Mouse (Mus musculus): ENCODE results near the gene Mllt11. TPM values are rescaled to one million over a fixed set of nuclear protein-coding genes. Genes with fewer than 3 reads are reported as not detected.

Mllt11 gene
- polyA plus RNA-seq (2012; rRNA removed), result 935 and 937 TPM in 2 replicates

DNA sequence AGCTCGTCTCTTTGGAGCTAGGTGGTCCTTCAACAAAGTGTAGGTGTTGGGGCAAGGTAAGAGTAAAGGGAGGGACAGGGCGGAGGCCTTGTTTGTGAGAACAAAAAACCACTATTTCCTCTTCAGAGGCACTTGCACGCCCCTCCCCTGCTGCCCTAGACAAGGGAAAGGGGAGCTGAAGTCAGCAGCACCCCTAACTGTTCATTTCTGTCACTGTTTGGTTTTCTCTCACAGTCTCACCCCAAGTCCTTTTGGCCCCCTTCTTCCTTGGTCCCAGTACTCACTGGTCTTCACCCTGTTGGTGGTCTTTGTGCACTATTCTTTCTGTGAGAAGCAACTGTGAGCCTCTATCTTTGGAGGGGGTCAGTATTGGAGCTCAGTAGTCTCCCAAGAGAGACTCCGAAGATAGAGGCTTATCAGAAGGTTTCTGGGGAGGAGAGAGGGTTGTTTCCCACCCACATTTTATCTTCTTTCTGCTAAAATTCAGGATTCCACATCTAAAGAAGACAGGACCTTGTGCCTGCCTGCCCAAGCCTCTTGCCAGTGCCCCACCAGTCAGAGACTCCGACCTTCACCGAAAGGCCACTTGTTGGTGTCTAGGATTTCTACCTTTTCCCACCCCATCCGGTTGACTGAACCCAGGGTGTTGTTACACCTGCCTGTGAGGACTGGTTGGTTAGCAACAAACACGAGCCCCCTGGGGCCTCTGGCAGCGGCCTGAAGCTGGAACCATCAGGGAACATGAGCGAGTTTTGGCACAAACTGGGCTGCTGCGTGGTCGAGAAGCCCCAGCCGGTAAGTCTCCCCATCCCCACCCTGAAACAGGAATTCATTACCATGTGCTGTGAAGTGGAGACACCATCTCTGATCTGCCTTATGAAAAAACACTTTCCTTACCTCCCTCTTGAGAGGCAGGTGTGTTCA lies at the start of gene Mllt11:
Gene Mllt11 (minus strand): TSS at position 874 of the 924 bp plus-strand sequence.

DNA sequence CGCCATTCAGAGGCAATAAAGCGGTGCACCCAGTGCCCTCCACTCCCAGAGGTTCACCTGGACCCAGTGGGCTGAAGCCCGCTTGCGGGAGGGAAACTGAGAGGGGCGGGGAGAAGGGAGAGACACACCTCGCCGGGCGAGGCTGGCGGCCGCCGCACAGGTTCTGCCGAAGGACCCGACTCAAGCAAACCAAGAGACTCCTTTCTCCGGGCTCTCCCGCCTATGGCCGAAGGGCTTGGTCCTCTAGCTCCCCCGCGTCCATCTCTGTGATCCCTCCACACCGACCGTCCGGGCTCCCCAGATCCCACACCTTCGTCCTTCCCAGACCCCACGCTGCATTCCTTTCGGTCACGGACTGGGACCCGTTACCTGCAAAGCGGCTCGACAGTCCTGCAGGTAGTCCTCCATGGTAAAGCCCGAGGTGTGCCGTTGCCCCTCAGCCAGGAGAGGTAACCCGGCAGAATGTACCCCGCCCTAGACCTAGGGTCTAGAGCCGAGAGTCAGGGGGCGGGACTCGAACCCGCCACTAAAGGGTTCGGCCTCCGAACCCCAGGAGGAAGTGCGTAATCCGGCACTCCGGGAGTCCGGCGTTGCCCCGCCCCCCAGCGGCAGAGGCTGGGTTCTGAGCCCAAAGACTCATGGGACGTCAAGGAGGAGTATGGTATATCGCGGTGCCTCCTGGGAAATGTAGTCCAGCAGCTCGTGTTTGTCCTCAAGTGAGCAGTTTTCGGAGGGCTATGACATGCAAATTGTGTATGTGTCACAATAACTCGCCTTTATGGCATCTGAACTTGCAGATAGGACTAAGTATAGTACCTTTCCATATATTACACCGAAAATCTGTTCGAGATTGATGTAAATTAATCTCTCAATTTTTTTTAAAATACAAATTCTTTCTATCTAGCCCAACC lies 49.5 kb upstream of the Mllt11 start, which contains the start of the genes Mindy1 and Prune1:
Gene Mindy1 (plus strand): TSS at position 130 of the 911 bp plus-strand sequence.
Gene Prune1 (minus strand): TSS at position 861 of the 911 bp plus-strand sequence.

DNA sequence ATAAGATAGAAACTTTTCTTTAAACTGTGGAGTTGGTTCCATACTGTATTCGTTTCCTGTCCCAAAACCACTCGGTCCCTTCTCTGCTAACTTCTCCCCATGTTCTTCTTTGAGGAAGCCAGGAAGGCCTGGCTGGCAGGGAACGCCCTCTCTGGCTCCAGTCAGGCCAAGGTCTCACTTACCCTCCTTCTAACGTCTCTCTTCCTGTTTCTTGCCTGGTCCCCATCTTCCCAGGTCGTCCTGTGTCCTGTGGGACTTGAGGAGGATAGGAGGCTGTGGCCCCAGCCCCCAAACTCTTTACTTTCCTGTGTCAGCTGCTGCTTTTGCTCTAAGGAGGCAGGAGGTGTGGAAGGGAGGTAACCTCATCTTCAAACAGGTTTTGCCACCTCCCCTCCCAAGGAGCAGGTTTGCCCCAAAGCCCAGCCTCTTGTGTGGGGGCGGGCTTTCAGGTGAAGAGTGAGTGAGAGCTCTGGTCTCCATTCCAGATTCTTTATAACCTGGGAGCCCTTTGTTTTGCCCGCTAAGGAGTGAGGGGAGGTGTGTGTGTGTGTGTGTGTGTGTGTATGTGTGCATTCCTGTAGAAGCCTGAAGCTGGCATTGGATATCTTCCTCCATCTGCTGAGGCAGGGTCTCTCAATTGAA lies 18.9 kb upstream of the Mllt11 start, which contains the start of gene Bnipl:
Gene Bnipl (minus strand): TSS at position 411 of the 642 bp plus-strand sequence.

DNA sequence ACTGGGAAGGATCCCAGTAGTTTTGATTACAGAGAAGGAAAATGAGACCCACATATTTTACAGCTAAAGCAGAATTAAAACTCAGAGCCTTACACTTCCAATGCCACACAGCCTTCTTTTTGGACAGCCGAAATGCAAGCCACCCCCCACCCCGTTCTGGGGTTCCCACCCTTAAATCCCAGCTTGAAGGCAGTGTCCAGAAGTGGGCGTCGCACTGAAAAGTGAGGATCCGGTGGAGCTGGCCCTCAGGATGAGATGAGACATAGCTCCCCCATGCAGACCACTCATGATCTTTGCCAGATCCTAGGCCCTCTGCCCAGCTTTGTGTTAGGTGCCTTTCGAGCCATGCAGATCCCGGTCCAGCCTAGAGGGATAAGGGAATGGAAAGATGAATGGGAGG lies 9.5 kb upstream of the Mllt11 start, which contains the start of gene Gm128:
Gene Gm128 (minus strand): TSS at position 101 of the 400 bp plus-strand sequence.

DNA sequence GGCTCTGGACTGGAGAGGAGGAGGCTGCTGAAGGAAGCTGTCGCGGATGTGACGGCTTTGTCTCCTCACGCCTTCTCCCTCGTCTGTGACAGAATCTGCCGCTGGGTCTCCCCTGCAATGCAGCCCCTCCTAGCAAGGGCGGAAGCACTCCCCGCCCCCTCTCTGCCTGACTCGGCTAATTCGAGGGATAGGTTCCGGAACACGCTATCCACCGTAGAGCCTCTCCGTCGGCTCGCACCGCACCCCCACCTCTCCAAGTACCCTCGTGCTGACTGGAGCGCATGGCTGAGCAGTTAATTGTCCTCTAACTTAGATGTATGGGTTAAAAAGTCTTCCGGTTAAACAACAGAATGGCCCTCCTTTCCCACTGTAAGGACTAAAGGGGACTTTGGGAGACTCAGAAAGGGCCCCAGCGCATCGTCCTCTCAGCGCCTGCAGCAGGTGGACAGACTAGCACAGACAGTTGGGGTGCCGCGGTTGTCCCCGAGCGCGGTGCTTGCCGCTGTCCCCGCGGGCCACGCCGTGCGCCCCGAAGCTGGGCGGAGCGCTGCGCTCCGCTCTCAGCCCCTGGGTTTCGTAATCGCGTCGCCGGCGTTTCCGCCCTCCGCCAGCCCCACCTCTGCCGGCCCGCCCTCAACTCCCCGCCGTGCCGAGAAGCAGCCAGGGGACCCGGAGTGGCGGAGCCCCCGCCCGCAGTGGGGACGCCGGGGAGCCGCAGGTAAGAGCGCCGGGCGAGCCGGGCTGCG lies 3.6 kb downstream of the Mllt11 start, which contains the start of gene Cdc42se1:
Gene Cdc42se1 (plus strand): TSS at position 585 of the 746 bp plus-strand sequence.

DNA sequence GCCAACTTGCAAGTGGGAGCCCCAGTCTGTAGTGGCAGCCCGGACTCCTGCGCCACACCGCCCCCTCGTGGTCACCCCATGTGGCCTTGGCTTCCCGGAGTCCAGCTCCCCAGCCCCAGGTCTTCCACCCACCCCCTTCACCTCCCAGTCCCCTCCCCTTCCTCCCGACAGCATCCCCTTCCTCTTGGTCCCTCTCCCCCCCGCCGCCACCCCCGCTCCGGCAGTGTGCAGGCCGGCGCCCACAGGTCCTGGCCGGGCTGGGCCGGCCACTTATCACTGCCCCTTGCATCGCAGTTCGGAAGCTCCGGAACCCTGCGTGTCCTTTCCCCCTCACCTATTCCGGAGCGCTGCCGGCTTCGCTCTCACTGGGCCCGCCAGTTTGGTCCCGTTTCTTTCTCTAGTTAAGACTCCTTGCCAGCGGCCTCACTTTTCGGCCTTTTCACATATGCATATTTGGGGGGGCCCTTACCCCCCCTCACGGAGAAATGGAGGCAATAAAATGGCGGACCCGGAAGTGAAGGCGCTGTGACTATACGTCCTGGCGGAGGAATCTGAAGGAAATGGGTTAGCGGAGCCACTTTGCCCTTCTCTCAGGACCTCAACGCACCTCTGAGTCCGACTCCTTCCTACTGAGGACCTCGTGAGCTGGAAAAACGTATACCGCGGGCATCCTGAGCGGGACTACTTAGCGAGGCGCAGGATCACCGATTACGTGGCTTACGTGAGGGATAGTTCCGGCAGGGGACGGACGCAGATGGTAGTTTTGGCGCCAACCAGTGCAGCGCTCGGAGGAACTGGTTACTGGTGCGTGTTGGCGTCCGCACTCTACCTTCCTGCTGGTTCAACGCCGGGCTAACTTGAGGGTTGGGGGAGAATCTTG lies 14.5 kb downstream of the Mllt11 start, which contains the start of gene Gabpb2:
Gene Gabpb2 (minus strand): TSS at position 662 of the 880 bp plus-strand sequence.

Other genes with a start within 250 kb of the Mllt11 start
- 13.9 and 15.7 TPM in 2 replicates for gene Zfp687, start 216.7 kb downstream of the Mllt11 start, polyA plus RNA-seq (2012; rRNA removed)
- 262 and 277 TPM in 2 replicates for gene Psmd4, start 189.6 kb downstream of the Mllt11 start, polyA plus RNA-seq (2012; rRNA removed)
- 22.9 and 26.3 TPM in 2 replicates for gene Pip5k1a, start 125.2 kb downstream of the Mllt11 start, polyA plus RNA-seq (2012; rRNA removed)
- gene Vps72, start 121.1 kb downstream of the Mllt11 start, polyA plus RNA-seq (2012; rRNA removed), result 119 and 135 TPM in 2 replicates
- gene Tmod4, start 107.7 kb downstream of the Mllt11 start, polyA plus RNA-seq (2012; rRNA removed), result 1.2 and 3.0 TPM in 2 replicates
- 119 and 121 TPM in 2 replicates for gene Scnm1, start 98.2 kb downstream of the Mllt11 start, polyA plus RNA-seq (2012; rRNA removed)
- gene Lysmd1, start 98.1 kb downstream of the Mllt11 start, polyA plus RNA-seq (2012; rRNA removed), result 30.0 and 30.6 TPM in 2 replicates
- 1.6 TPM in 2 replicates for gene Tnfaip8l2, start 89.8 kb downstream of the Mllt11 start, polyA plus RNA-seq (2012; rRNA removed)
- gene Sema6c, start 71.7 kb downstream of the Mllt11 start, polyA plus RNA-seq (2012; rRNA removed), result 90.2 and 108 TPM in 2 replicates
- gene Gabpb2, start 14.3 kb downstream of the Mllt11 start, polyA plus RNA-seq (2012; rRNA removed), result 9.0 and 10.0 TPM in 2 replicates
- gene Cdc42se1, start 3.4 kb downstream of the Mllt11 start, polyA plus RNA-seq (2012; rRNA removed), result 54.9 and 55.6 TPM in 2 replicates
- gene Gm128, start 9.4 kb upstream of the Mllt11 start, polyA plus RNA-seq (2012; rRNA removed), result 0.08 and 0.20 TPM in 2 replicates
- gene Bnipl, start 19.0 kb upstream of the Mllt11 start, polyA plus RNA-seq (2012; rRNA removed), result 0.26 and 0.31 TPM in 2 replicates
- gene Mindy1, start 49.2 kb upstream of the Mllt11 start, polyA plus RNA-seq (2012; rRNA removed), result 40.1 and 41.4 TPM in 2 replicates
- gene Prune1, start 49.9 kb upstream of the Mllt11 start, polyA plus RNA-seq (2012; rRNA removed), result 72.4 and 78.5 TPM in 2 replicates
- 1.5 and 1.7 TPM in 2 replicates for gene Anxa9, start 75.0 kb upstream of the Mllt11 start, polyA plus RNA-seq (2012; rRNA removed)
- gene Cers2, start 82.6 kb upstream of the Mllt11 start, polyA plus RNA-seq (2012; rRNA removed), result 92.1 and 101 TPM in 2 replicates
- 54.5 and 56.8 TPM in 2 replicates for gene Setdb1, start 125.0 kb upstream of the Mllt11 start, polyA plus RNA-seq (2012; rRNA removed)
- gene 4930558C23Rik, start 170.7 kb upstream of the Mllt11 start, polyA plus RNA-seq (2012; rRNA removed), result not detected in 2 replicates
- gene Arnt, start 202.2 kb upstream of the Mllt11 start, polyA plus RNA-seq (2012; rRNA removed), result 29.1 and 33.1 TPM in 2 replicates

All from central nervous system, embryonic 18 days (tissue).